In genomic region chrX:58013391-58013790, GRCm38 (mm10) we compare ENCODE assay signal across 26 mouse cellular contexts. TPM values are rescaled to one million over a fixed set of nuclear protein-coding genes. Genes with fewer than 3 reads are reported as not detected.
A peak's percentile ranks its signal among the peaks of the same experiment; 100 is the strongest.
DNase-seq lines count a peak whose midpoint lies in the region; TF ChIP-seq lines count a peak whose summit lies in the region.
"Had no signal": no experiment of that assay in that cellular context is flagged by ENCODE, and none has a peak within 500 bp of the region (broad histone marks: within the 10 kb centered on the region; RNA-seq: fewer than 3 reads in every experiment).

No protein-coding gene starts in this region.

- no peak for TF ChIP-seq POLR2A in ES-Bruce4 (IDR thresholded peaks at IDR 0.05; ENCODE audit: insufficient read depth, low read length)

- no peaks in the 10 kb centered on the region for H3K4me1 ChIP-seq in ES-Bruce4 (ENCODE audit: control insufficient read depth, insufficient read depth, low read length)

- no peaks in the 10 kb centered on the region for H3K9me3 ChIP-seq in ES-Bruce4 (replicated peaks; ENCODE audit: control insufficient read depth, insufficient read depth, low read length, poor library complexity, severe bottlenecking)

- 0 out of 2 replicates have a peak, but pooled peaks have one; percentile 28 for TF ChIP-seq EP300 in ES-Bruce4 (IDR thresholded peaks at IDR 0.05; ENCODE audit: insufficient read depth, low read depth, low read length)

- H3K9ac ChIP-seq in ES-Bruce4 (ENCODE audit: low read depth, poor library complexity, severe bottlenecking), result no peak overlapping the region

- DNase-seq in ES-CJ7 (ENCODE audit: low read depth, low spot score) (peak; percentile 46), R1 (ENCODE audit: low read depth, low spot score) (peak; percentile 95)
- DNase-seq in heart, postnatal 4 days, result no peak
- DNase-seq in right cerebral cortex, postnatal 25 days, result no peak
- no peak for DNase-seq in heart, adult 11 months
- DNase-seq: adrenal gland, adult 2 months; adrenal gland, adult 8-10 months; adrenal gland, postnatal 10 days; adrenal gland, postnatal 14 days; adrenal gland, postnatal 25 days; adrenal gland, postnatal 36 days; B cell, adult 2 months; cerebellum, adult 11 months; cerebellum, adult 11-12 months; cerebellum, adult 18-20 months; cerebellum, adult 2 months; cerebellum, adult 8-10 months; cerebellum, adult 9-10 months had no signal

- no peak for TF ChIP-seq CTCF in ES-Bruce4 (IDR thresholded peaks at IDR 0.05; ENCODE audit: low read depth, low read length)

- peak overlapping the region; percentile 88 for H3K27ac ChIP-seq in ES-Bruce4 (ENCODE audit: insufficient read depth, low read length)

- no peak overlapping the region for H3K4me3 ChIP-seq in ES-Bruce4 (ENCODE audit: low read depth, low read length)

- no peaks in the 10 kb centered on the region for H3K27me3 ChIP-seq in ES-Bruce4 (ENCODE audit: control insufficient read depth, insufficient read depth, low read length, poor library complexity, severe bottlenecking)
- H3K27me3 ChIP-seq: CH12.LX had no signal

- no peaks in the 10 kb centered on the region for H3K36me3 ChIP-seq in ES-Bruce4 (ENCODE audit: control insufficient read depth, insufficient read depth, low read length, poor library complexity, severe bottlenecking)
- H3K36me3 ChIP-seq: G1E had no signal

RNA-seq across cellular contexts. Expression of gene Zic3, which starts 9.1 kb away (rescaled TPM):
- polyA plus RNA-seq in ES-Bruce4 (2011; ENCODE audit: insufficient read depth, insufficient read length, low read depth, missing spikeins), result 73.1 and 78.2 TPM in 2 replicates
- total RNA-seq in heart, postnatal 4 days (2021), result not detected
- total RNA-seq: adrenal gland, adult 18-20 months; adrenal gland, adult 2 months; adrenal gland, adult 8-10 months; adrenal gland, postnatal 10 days; adrenal gland, postnatal 14 days; adrenal gland, postnatal 25 days; adrenal gland, postnatal 36 days; CH12.LX; MEL had no signal
- polyA plus RNA-seq: activated CD4-positive, CD25-positive, alpha-beta regulatory T cell, adult 4 months; adrenal gland, adult 2 months; C2C12; G1E; Patski had no signal

Comparison
In these comparisons a context has a peak if more than half of its experiments do, and no peak if none do; other contexts are left out.
1. DNase-seq: peak in ES-CJ7 (single experiment) and R1 (single experiment); none in heart, postnatal 4 days (single experiment), right cerebral cortex, postnatal 25 days (single experiment) and heart, adult 11 months (single experiment).